Mouse (Mus musculus): ENCODE data around the gene Gnb3. TPM values are rescaled to one million over a fixed set of nuclear protein-coding genes. Genes with fewer than 3 reads are reported as not detected.

The Gnb3 gene
- polyA plus RNA-seq, 1 experiment, result 4.0 TPM

- H3K27me3 ChIP-seq (ENCODE audit: control insufficient read depth, insufficient read depth, low read length), result no peaks in the 10 kb centered on the region
- H3K4me1 ChIP-seq (replicated peaks; ENCODE audit: control insufficient read depth, insufficient read depth, low read length), result peaks cover 60% of the 10 kb centered on the region
- H3K36me3 ChIP-seq (ENCODE audit: control insufficient read depth, insufficient read depth, low read length), result peaks cover 35% of the 10 kb centered on the region
- 2% methylated on average over 43 of the region's 43 CpGs for WGBS
- H3K27ac ChIP-seq (ENCODE audit: control insufficient read depth, insufficient read depth, low read length), result peak within 1 kb of the TSS; percentile 98
- H3K4me3 ChIP-seq (ENCODE audit: control insufficient read depth, insufficient read depth, low read length), result peak within 1 kb of the TSS; percentile 69
- peak; percentile 71 for DNase-seq
- TF ChIP-seq POLR2A (IDR thresholded peaks at IDR 0.05; ENCODE audit: control insufficient read depth, extremely low read depth, insufficient read depth, low read length, poor library complexity) (0 out of 2 replicates have a peak, but pooled peaks have one; percentile 11), CTCF (IDR thresholded peaks at IDR 0.05; ENCODE audit: borderline replicate concordance, control insufficient read depth, extremely low read depth, insufficient read depth, low read length, poor library complexity) (no peak)
Observed at GRCm38 (mm10) chr6:124863658-124864298, 23.7 kb upstream of the Gnb3 start, which contains the start of gene Gpr162. Gene Gpr162 (minus strand): TSS chr6:124863983.

GRCm38 (mm10) chr6:124863125-124863657, 23.1 kb upstream of the Gnb3 start:
- Histone ChIP-seq H3K4me1 (replicated peaks; ENCODE audit: control insufficient read depth, insufficient read depth, low read length) (peaks cover 60% of the 10 kb centered on the region), H3K36me3 (ENCODE audit: control insufficient read depth, insufficient read depth, low read length) (peaks cover 29% of the 10 kb centered on the region), H3K27ac (ENCODE audit: control insufficient read depth, insufficient read depth, low read length) (peak overlapping the region; percentile 98), H3K27me3 (ENCODE audit: control insufficient read depth, insufficient read depth, low read length) (no peaks in the 10 kb centered on the region), H3K4me3 (ENCODE audit: control insufficient read depth, insufficient read depth, low read length) (peak overlapping the region; percentile 69)
- under 1% methylated on average over 9 of the region's 16 CpGs for WGBS
- TF ChIP-seq CTCF (IDR thresholded peaks at IDR 0.05; ENCODE audit: borderline replicate concordance, control insufficient read depth, extremely low read depth, insufficient read depth, low read length, poor library complexity) (no peak), POLR2A (IDR thresholded peaks at IDR 0.05; ENCODE audit: control insufficient read depth, extremely low read depth, insufficient read depth, low read length, poor library complexity) (peak; percentile 45; the same call in 1 of the 2 replicates)
- peak; percentile 82 for DNase-seq

GRCm38 (mm10) chr6:124862406-124863124, 22.5 kb upstream of the Gnb3 start:
- Histone ChIP-seq H3K27ac (ENCODE audit: control insufficient read depth, insufficient read depth, low read length) (peak overlapping the region; percentile 98), H3K4me1 (replicated peaks; ENCODE audit: control insufficient read depth, insufficient read depth, low read length) (peaks cover 61% of the 10 kb centered on the region), H3K36me3 (ENCODE audit: control insufficient read depth, insufficient read depth, low read length) (peaks cover 23% of the 10 kb centered on the region), H3K4me3 (ENCODE audit: control insufficient read depth, insufficient read depth, low read length) (peak overlapping the region; percentile 69), H3K27me3 (ENCODE audit: control insufficient read depth, insufficient read depth, low read length) (no peaks in the 10 kb centered on the region)
- DNase-seq, result no peak
- TF ChIP-seq CTCF (IDR thresholded peaks at IDR 0.05; ENCODE audit: borderline replicate concordance, control insufficient read depth, extremely low read depth, insufficient read depth, low read length, poor library complexity) (no peak), POLR2A (IDR thresholded peaks at IDR 0.05; ENCODE audit: control insufficient read depth, extremely low read depth, insufficient read depth, low read length, poor library complexity) (no peak)
- 16% methylated on average over 8 of the region's 8 CpGs for WGBS

- H3K27me3 ChIP-seq (ENCODE audit: control insufficient read depth, insufficient read depth, low read length), result no peaks in the 10 kb centered on the region
- no peak for DNase-seq
- H3K4me3 ChIP-seq (ENCODE audit: control insufficient read depth, insufficient read depth, low read length), result no peak overlapping the region; the same call in 1 of the 2 replicates
- peaks cover 63% of the 10 kb centered on the region for H3K4me1 ChIP-seq (replicated peaks; ENCODE audit: control insufficient read depth, insufficient read depth, low read length)
- WGBS, result 86% methylated on average over 3 of the region's 3 CpGs
- H3K27ac ChIP-seq (ENCODE audit: control insufficient read depth, insufficient read depth, low read length), result peak overlapping the region; percentile 98
- peaks cover 15% of the 10 kb centered on the region for H3K36me3 ChIP-seq (ENCODE audit: control insufficient read depth, insufficient read depth, low read length)
- TF ChIP-seq CTCF (IDR thresholded peaks at IDR 0.05; ENCODE audit: borderline replicate concordance, control insufficient read depth, extremely low read depth, insufficient read depth, low read length, poor library complexity), result no peak
- no peak for TF ChIP-seq POLR2A (IDR thresholded peaks at IDR 0.05; ENCODE audit: control insufficient read depth, extremely low read depth, insufficient read depth, low read length, poor library complexity)
Observed at GRCm38 (mm10) chr6:124861802-124862201, 21.7 kb upstream of the Gnb3 start.

GRCm38 (mm10) chr6:124861266-124861665, 21.2 kb upstream of the Gnb3 start:
- Histone ChIP-seq H3K27me3 (ENCODE audit: control insufficient read depth, insufficient read depth, low read length) (no peaks in the 10 kb centered on the region), H3K4me3 (ENCODE audit: control insufficient read depth, insufficient read depth, low read length) (no peak overlapping the region), H3K27ac (ENCODE audit: control insufficient read depth, insufficient read depth, low read length) (no peak overlapping the region), H3K36me3 (ENCODE audit: control insufficient read depth, insufficient read depth, low read length) (peaks cover 10% of the 10 kb centered on the region), H3K4me1 (replicated peaks; ENCODE audit: control insufficient read depth, insufficient read depth, low read length) (peaks cover 69% of the 10 kb centered on the region)
- 96% methylated on average over 19 of the region's 19 CpGs for WGBS
- TF ChIP-seq POLR2A (IDR thresholded peaks at IDR 0.05; ENCODE audit: control insufficient read depth, extremely low read depth, insufficient read depth, low read length, poor library complexity), result no peak
- no peak for DNase-seq

- no peak overlapping the region for H3K27ac ChIP-seq (ENCODE audit: control insufficient read depth, insufficient read depth, low read length)
- peaks cover 3% of the 10 kb centered on the region for H3K36me3 ChIP-seq (ENCODE audit: control insufficient read depth, insufficient read depth, low read length)
- WGBS, result 97% methylated on average over 9 of the region's 9 CpGs
- DNase-seq, result no peak
- no peak overlapping the region for H3K4me3 ChIP-seq (ENCODE audit: control insufficient read depth, insufficient read depth, low read length)
- H3K27me3 ChIP-seq (ENCODE audit: control insufficient read depth, insufficient read depth, low read length), result no peaks in the 10 kb centered on the region
- TF ChIP-seq CTCF (IDR thresholded peaks at IDR 0.05; ENCODE audit: borderline replicate concordance, control insufficient read depth, extremely low read depth, insufficient read depth, low read length, poor library complexity) (no peak), POLR2A (IDR thresholded peaks at IDR 0.05; ENCODE audit: control insufficient read depth, extremely low read depth, insufficient read depth, low read length, poor library complexity) (no peak)
- H3K4me1 ChIP-seq (replicated peaks; ENCODE audit: control insufficient read depth, insufficient read depth, low read length), result peaks cover 62% of the 10 kb centered on the region
Observed at GRCm38 (mm10) chr6:124860511-124860910, 20.4 kb upstream of the Gnb3 start.
